Mouse (Mus musculus) cerebellum, adult 2 months (tissue): ENCODE data around the gene Pcna.

Experiments used
- CTCF ChIP-seq: fragments of 200-500 bp; IDR thresholded peaks from 2 replicates; pipeline ENCODE4 v1.5.1; 2011; ENCODE audit warnings: low read depth, mild to moderate bottlenecking, control low read depth, low read length, moderate library complexity, borderline replicate concordance; ENCODE audit not compliant: insufficient read depth
- POLR2A ChIP-seq: fragments of 200-500 bp; IDR thresholded peaks from 2 replicates; pipeline ENCODE4 v1.6.1; 2011; ENCODE audit warnings: low read length, control low read depth, borderline replicate concordance; ENCODE audit not compliant: insufficient read depth

DNA sequence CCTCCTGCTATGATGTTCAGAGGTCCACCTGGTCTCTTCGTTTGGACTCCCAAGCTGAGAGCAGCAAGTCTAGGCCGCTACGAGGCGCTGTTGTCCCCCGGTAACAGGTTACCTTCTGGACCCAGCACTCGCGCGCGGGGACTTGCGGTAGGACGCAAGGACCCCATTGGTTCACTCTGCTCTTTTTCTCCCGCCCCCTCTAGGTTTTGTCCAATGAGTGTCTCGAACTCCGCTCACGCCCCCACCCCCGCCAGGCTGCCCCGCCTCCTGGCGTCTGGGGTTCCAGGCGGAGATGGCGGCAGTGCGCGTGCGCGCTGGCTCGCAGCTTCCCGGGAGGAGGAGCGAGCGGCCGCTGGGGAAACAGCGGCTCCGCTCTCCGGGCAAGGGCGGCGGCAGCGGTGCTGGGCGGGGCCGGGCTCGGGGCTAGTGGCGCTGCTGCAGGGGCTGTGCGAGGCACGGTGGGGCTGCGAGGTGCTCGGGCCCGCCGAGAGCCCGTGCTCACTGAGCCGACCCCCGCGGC lies 9.8 kb upstream of the Pcna start, which contains the start of gene Cds2:
- TF ChIP-seq POLR2A = peak; percentile 67
- peak; percentile 95 for TF ChIP-seq CTCF
